Mouse (Mus musculus): ENCODE results near the gene Obp2a.

- TF ChIP-seq CTCF (IDR thresholded peaks at IDR 0.05; ENCODE audit: insufficient read depth, low read length), result no peak
- TF ChIP-seq POLR2A (IDR thresholded peaks at IDR 0.05; ENCODE audit: borderline replicate concordance, extremely low read depth, low read depth, low read length), result no peak
Observed at GRCm38 (mm10) chr2:25703706-25704105, 3.9 kb downstream of the Obp2a start.

Measured in lung, adult 2 months (tissue).